Mouse (Mus musculus): ENCODE data around the gene Anks1b. TPM values are rescaled to one million over a fixed set of nuclear protein-coding genes. Genes with fewer than 3 reads are reported as not detected.

Anks1b gene
- polyA plus RNA-seq, 1 experiment from 2014 or later: 1.8 TPM

DNA sequence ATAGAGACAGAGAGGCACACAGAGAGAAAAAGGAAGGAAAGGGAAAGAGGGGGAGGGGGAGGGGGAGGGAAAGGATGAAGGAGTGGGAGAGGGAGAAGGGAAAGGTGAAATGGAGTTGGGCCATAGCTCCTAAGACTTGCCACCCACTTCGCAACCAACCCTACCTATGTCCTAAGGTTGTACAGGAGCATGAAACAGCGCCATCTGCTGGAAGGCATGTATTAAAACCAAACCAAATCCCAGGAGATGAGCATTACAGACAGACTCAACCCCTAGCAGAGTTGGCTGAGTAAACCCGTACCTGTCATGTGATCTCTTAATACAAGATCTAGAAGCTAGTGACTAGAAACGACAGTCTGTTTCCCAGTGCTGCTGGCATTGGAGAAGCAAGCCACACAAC lies 500.2 kb downstream of the Anks1b start:
- no peak for TF ChIP-seq EP300 (optimal IDR thresholded peaks at IDR 0.05)
- peak; percentile 69 for TF ChIP-seq CTCF (IDR thresholded peaks at IDR 0.05; ENCODE audit: low read depth)
- ATAC-seq (ENCODE audit: low FRiP score, low TSS enrichment) (no peak), DNase-seq (ENCODE audit: low spot score) (peak; percentile 18)
- H3K9me3 ChIP-seq (ENCODE audit: control insufficient read depth, low read length): no peaks in the 10 kb centered on the region
- 36% methylated on average over 4 of the region's 4 CpGs for WGBS
- no peak overlapping the region for H3K9ac ChIP-seq (ENCODE audit: low read length)
- no peak overlapping the region for H3K4me3 ChIP-seq (ENCODE audit: low read depth, low read length)
- no peaks in the 10 kb centered on the region for H3K36me3 ChIP-seq (ENCODE audit: control insufficient read depth, insufficient read depth, low read length)
- H3K27ac ChIP-seq (replicated peaks): no peak overlapping the region
- no peaks in the 10 kb centered on the region for H3K27me3 ChIP-seq (ENCODE audit: control insufficient read depth, insufficient read depth, low read length)
- H3K4me2 ChIP-seq (replicated peaks; ENCODE audit: low read depth): no peak overlapping the region
- no peaks in the 10 kb centered on the region for H3K4me1 ChIP-seq (replicated peaks; ENCODE audit: control insufficient read depth, insufficient read depth)

DNA sequence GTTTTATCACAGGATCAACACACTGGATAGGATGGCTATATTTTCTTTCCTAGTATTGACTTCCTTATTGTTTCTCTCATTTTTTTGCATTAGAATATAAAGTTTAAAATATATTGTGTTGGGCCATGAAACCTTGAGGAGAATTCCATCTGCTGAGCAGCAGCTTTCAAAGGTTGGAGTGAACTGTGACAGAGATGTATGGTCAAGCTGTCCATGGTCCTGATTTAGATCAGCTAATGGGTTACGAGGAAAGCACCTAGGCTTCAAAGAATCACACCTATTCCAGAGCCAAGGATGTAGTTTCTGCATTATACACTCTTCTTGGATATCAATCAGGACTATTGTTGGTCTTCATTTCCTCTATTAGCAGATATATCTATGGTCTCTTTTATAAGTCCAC lies 503.3 kb downstream of the Anks1b start:
- no peak for DNase-seq (ENCODE audit: low spot score)
- 38% methylated on average over 1 of the region's 1 CpGs for WGBS
- H3K9ac ChIP-seq (ENCODE audit: low read length): no peak overlapping the region

DNA sequence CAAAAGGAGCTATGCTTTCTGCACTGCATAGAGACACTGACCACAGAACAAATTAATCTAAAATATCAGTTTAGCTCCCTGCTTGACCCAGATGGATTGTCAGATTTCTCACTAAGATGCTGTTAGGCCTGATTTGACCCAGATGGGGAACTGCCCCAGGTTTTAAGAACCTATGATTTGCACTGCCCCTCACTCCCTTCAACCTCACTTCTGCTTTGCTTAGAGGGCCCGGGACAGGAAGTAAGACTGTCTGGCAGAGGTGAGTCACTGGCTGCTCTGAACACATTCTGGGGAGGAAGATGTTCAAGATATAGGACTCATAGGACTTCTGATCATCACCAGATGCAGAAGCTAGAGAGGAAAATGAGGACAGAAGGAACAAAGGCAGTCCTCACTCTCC lies 506.8 kb downstream of the Anks1b start:
- no peak overlapping the region for H3K9ac ChIP-seq (ENCODE audit: low read length)
- ATAC-seq (ENCODE audit: low FRiP score, low TSS enrichment): no peak
- H3K4me2 ChIP-seq (replicated peaks; ENCODE audit: low read depth): no peak overlapping the region
- H3K4me1 ChIP-seq (replicated peaks; ENCODE audit: control insufficient read depth, insufficient read depth): no peaks in the 10 kb centered on the region
- 59% methylated on average over 1 of the region's 1 CpGs for WGBS
- H3K27me3 ChIP-seq (ENCODE audit: control insufficient read depth, insufficient read depth, low read length): no peaks in the 10 kb centered on the region
- TF ChIP-seq CTCF (IDR thresholded peaks at IDR 0.05; ENCODE audit: low read depth) (no peak), EP300 (optimal IDR thresholded peaks at IDR 0.05) (no peak)
- no peak for DNase-seq (ENCODE audit: low spot score)
- no peaks in the 10 kb centered on the region for H3K9me3 ChIP-seq (ENCODE audit: control insufficient read depth, low read length)
- H3K36me3 ChIP-seq (ENCODE audit: control insufficient read depth, insufficient read depth, low read length): no peaks in the 10 kb centered on the region
- H3K27ac ChIP-seq (replicated peaks): no peak overlapping the region
- H3K4me3 ChIP-seq (ENCODE audit: low read depth, low read length): no peak overlapping the region

More for the DNA sequence above, 503.3 kb downstream of the Anks1b start:
- no peak overlapping the region for H3K4me2 ChIP-seq (replicated peaks; ENCODE audit: low read depth)
- no peaks in the 10 kb centered on the region for H3K36me3 ChIP-seq (ENCODE audit: control insufficient read depth, insufficient read depth, low read length)
- ATAC-seq (ENCODE audit: low FRiP score, low TSS enrichment): no peak
- no peaks in the 10 kb centered on the region for H3K9me3 ChIP-seq (ENCODE audit: control insufficient read depth, low read length)
- H3K27me3 ChIP-seq (ENCODE audit: control insufficient read depth, insufficient read depth, low read length): no peaks in the 10 kb centered on the region
- no peak overlapping the region for H3K27ac ChIP-seq (replicated peaks)
- TF ChIP-seq CTCF (IDR thresholded peaks at IDR 0.05; ENCODE audit: low read depth): no peak
- no peak for TF ChIP-seq EP300 (optimal IDR thresholded peaks at IDR 0.05)
- no peaks in the 10 kb centered on the region for H3K4me1 ChIP-seq (replicated peaks; ENCODE audit: control insufficient read depth, insufficient read depth)
- no peak overlapping the region for H3K4me3 ChIP-seq (ENCODE audit: low read depth, low read length)

- no peak for ATAC-seq (ENCODE audit: low FRiP score, low TSS enrichment)
- 71% methylated on average over 8 of the region's 8 CpGs for WGBS
- no peak overlapping the region for H3K4me3 ChIP-seq (ENCODE audit: low read depth, low read length)
- no peak overlapping the region for H3K9ac ChIP-seq (ENCODE audit: low read length)
- no peaks in the 10 kb centered on the region for H3K9me3 ChIP-seq (ENCODE audit: control insufficient read depth, low read length)
- no peak for DNase-seq (ENCODE audit: low spot score)
- no peak for TF ChIP-seq EP300 (optimal IDR thresholded peaks at IDR 0.05)
- TF ChIP-seq CTCF (IDR thresholded peaks at IDR 0.05; ENCODE audit: low read depth): no peak
- H3K4me2 ChIP-seq (replicated peaks; ENCODE audit: low read depth): no peak overlapping the region
- no peaks in the 10 kb centered on the region for H3K27me3 ChIP-seq (ENCODE audit: control insufficient read depth, insufficient read depth, low read length)
- no peak overlapping the region for H3K27ac ChIP-seq (replicated peaks)
- no peaks in the 10 kb centered on the region for H3K36me3 ChIP-seq (ENCODE audit: control insufficient read depth, insufficient read depth, low read length)
- H3K4me1 ChIP-seq (replicated peaks; ENCODE audit: control insufficient read depth, insufficient read depth): no peaks in the 10 kb centered on the region
Measured at GRCm38 (mm10) chr10:90380704-90381339, 507.5 kb downstream of the Anks1b start.

GRCm38 (mm10) chr10:90400382-90400781 lies 527.1 kb downstream of the Anks1b start:
- Histone ChIP-seq H3K27ac (replicated peaks) (no peak overlapping the region), H3K36me3 (ENCODE audit: control insufficient read depth, insufficient read depth, low read length) (no peaks in the 10 kb centered on the region), H3K9me3 (ENCODE audit: control insufficient read depth, low read length) (no peaks in the 10 kb centered on the region), H3K4me2 (replicated peaks; ENCODE audit: low read depth) (no peak overlapping the region), H3K27me3 (ENCODE audit: control insufficient read depth, insufficient read depth, low read length) (no peaks in the 10 kb centered on the region), H3K9ac (ENCODE audit: low read length) (no peak overlapping the region), H3K4me1 (replicated peaks; ENCODE audit: control insufficient read depth, insufficient read depth) (no peaks in the 10 kb centered on the region), H3K4me3 (ENCODE audit: low read depth, low read length) (no peak overlapping the region)
- DNase-seq (ENCODE audit: low spot score) (no peak), ATAC-seq (ENCODE audit: low FRiP score, low TSS enrichment) (no peak)
- 85% methylated on average over 4 of the region's 4 CpGs for WGBS
- TF ChIP-seq CTCF (IDR thresholded peaks at IDR 0.05; ENCODE audit: low read depth): no peak
- TF ChIP-seq EP300 (optimal IDR thresholded peaks at IDR 0.05): no peak

DNA sequence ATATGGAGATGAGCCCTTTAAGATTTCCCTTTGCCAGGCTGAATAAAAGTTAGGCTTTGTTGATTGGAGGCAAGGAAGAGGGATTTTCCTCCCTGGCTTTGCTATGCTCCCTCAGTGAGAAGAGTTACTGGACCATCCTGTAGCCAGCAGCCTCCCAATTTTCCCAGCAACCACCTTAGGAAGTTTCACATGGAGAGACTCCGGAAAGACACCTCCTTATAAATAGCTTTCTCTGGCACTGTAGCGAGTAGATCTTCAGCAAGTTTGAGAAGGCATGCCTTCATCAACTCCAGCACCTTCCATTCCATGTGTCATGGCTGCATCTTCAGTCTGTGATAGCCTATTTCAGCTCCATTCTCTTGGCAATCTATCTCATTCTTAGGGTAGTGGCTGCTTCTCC lies 535.2 kb downstream of the Anks1b start:
- Histone ChIP-seq H3K4me1 (replicated peaks; ENCODE audit: control insufficient read depth, insufficient read depth) (no peaks in the 10 kb centered on the region), H3K4me3 (ENCODE audit: low read depth, low read length) (no peak overlapping the region), H3K27ac (replicated peaks) (no peak overlapping the region), H3K27me3 (ENCODE audit: control insufficient read depth, insufficient read depth, low read length) (no peaks in the 10 kb centered on the region), H3K9me3 (ENCODE audit: control insufficient read depth, low read length) (no peaks in the 10 kb centered on the region), H3K9ac (ENCODE audit: low read length) (no peak overlapping the region), H3K36me3 (ENCODE audit: control insufficient read depth, insufficient read depth, low read length) (no peaks in the 10 kb centered on the region), H3K4me2 (replicated peaks; ENCODE audit: low read depth) (no peak overlapping the region)
- no peak for ATAC-seq (ENCODE audit: low FRiP score, low TSS enrichment)
- 71% methylated on average over 2 of the region's 2 CpGs for WGBS
- DNase-seq (ENCODE audit: low spot score): no peak
- TF ChIP-seq EP300 (optimal IDR thresholded peaks at IDR 0.05) (no peak), CTCF (IDR thresholded peaks at IDR 0.05; ENCODE audit: low read depth) (no peak)
